Mouse (Mus musculus): ENCODE results near the gene Pik3r4.

DNA sequence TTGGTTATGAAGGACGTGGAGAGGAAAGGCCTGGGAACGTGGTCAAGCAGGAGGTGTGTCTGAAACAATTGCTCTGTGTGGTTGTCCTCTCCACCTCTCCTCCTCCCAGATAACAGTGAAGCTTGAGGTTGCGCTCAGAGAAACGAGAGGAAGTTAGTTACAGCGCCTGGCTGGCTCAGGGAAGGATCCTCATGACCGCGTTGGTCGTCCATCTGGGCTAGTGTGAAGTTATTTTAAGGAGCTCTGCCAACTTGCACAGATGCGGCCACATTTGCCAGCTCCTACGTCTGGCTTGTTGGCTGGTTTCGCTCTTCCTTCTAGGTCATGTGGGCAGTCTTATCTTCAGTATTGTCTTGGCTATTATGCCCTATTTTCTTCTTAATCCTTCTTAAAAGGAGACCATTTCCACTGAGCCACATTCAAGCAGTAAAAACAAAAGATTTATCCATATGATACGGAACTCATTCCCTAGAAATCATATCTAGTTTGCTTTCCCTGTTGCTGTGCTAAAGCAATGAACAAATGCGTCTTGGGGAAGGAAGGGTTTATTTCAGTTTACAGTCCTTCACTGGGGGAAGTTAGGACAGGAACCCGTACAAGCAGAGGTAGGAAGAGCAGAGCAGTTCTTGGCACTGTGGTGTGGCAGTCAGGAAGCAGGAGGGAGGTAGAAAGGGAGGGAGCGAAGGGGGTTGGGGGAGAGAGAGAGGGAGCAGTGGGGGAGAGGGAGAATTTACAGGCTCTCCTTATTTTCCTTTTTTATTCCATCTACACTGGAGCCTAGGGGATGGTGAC lies 30.6 kb upstream of the Pik3r4 start:
- no peak for TF ChIP-seq POLR2A (IDR thresholded peaks at IDR 0.05; ENCODE audit: extremely low read depth, insufficient read depth, low read length)
- no peak for TF ChIP-seq CTCF (IDR thresholded peaks at IDR 0.05; ENCODE audit: low read depth, low read length)
